Mouse (Mus musculus): Measurements from ENCODE around the gene Zfp26. TPM values are rescaled to one million over a fixed set of nuclear protein-coding genes. Genes with fewer than 3 reads are reported as not detected.

Zfp26 gene
- polyA plus RNA-seq, 1 experiment from 2014 or later: 16.5 TPM

- Histone ChIP-seq H3K27me3 (ENCODE audit: insufficient read depth, poor library complexity, severe bottlenecking) (no peaks in the 10 kb centered on the region), H3K36me3 (peaks cover 97% of the 10 kb centered on the region), H3K9me3 (peaks cover 10% of the 10 kb centered on the region), H3K4me1 (replicated peaks) (no peaks in the 10 kb centered on the region), H3K27ac (no peak overlapping the region), H3K4me3 (no peak overlapping the region)
- no peak for DNase-seq (ENCODE audit: low spot score)
- WGBS: 88% methylated on average over 4 of the region's 4 CpGs
These were observed 16.7 kb downstream of the Zfp26 start for GRCm38 (mm10) chr9:20443183-20443783.

DNA sequence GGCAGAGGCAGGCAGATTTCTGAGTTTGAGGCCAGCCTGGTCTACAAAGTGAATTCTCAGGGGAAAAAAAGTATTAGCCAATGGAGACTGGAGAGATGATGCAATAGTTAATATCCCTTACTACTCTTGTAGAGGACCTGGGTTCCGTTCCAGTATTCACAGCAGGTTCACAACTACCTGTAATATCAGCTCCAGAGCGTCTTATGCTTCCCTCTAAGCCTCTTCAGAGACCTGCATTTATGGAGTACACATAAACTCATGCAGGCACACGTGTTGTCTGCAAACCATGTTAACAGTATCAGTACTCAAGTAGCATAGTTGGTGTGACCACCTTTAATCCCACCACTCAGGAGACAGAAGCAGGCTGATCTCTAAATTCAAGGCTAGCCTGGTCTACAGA lies 30.0 kb downstream of the Zfp26 start:
- H3K4me1 ChIP-seq (replicated peaks): no peaks in the 10 kb centered on the region
- peaks cover 22% of the 10 kb centered on the region for H3K36me3 ChIP-seq
- no peak overlapping the region for H3K27ac ChIP-seq
- no peak overlapping the region for H3K4me3 ChIP-seq
- 84% methylated on average over 3 of the region's 3 CpGs for WGBS
- no peak for DNase-seq (ENCODE audit: low spot score)
- no peaks in the 10 kb centered on the region for H3K9me3 ChIP-seq
- no peaks in the 10 kb centered on the region for H3K27me3 ChIP-seq (ENCODE audit: insufficient read depth, poor library complexity, severe bottlenecking)

DNA sequence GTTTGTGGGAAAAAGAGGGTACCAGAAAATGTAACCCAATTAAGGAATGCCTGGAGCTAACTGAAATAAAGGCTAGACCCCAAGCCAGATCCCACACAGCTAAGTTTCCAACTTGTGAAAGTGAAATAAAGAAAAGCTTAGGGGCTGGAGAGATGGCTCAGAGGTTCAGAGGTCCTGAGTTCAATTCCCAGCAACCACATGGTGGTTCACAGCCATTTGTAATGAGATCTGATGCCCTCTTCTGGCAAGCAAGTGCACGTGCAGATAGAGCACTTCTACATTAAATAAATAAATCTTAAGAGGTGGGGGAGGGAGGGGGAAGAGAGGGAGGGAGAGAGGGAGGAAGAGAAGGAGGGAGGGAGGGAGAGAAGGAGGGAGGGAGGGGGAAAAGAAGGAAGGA lies 48.5 kb downstream of the Zfp26 start:
- Histone ChIP-seq H3K4me3 (no peak overlapping the region), H3K27ac (no peak overlapping the region), H3K36me3 (no peaks in the 10 kb centered on the region), H3K27me3 (ENCODE audit: insufficient read depth, poor library complexity, severe bottlenecking) (no peaks in the 10 kb centered on the region), H3K9me3 (no peaks in the 10 kb centered on the region; the same call in 1 of the 2 replicates), H3K4me1 (replicated peaks) (no peaks in the 10 kb centered on the region)
- 52% methylated on average over 1 of the region's 1 CpGs for WGBS
- DNase-seq (ENCODE audit: low spot score): no peak

DNA sequence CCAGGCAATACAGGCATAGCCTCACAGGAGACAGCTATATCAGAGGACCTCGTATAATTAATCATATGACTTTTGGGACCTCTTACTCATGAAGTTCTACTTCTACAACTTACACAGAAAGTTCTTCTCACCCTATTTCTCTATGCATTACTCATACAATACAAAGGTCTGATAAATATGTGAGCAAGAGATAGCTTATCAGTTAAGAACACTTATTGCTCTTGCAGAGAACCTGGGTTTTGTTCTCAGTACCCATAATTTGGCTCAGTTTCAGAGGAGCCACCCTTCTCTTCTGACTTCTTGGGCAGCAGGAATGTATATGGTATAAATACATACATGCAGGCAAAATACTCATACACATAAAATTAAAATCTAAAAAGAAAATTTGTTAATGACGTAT lies 50.6 kb downstream of the Zfp26 start:
- 89% methylated on average over 2 of the region's 2 CpGs for WGBS
- H3K27ac ChIP-seq: no peak overlapping the region
- H3K4me3 ChIP-seq: no peak overlapping the region
- H3K36me3 ChIP-seq: no peaks in the 10 kb centered on the region
- H3K27me3 ChIP-seq (ENCODE audit: insufficient read depth, poor library complexity, severe bottlenecking): no peaks in the 10 kb centered on the region
- H3K4me1 ChIP-seq (replicated peaks): no peaks in the 10 kb centered on the region
- peaks cover 3% of the 10 kb centered on the region; the same call in 1 of the 2 replicates for H3K9me3 ChIP-seq
- DNase-seq (ENCODE audit: low spot score): no peak

GRCm38 (mm10) chr9:20385343-20385703 lies 74.6 kb downstream of the Zfp26 start:
- no peaks in the 10 kb centered on the region for H3K27me3 ChIP-seq (ENCODE audit: insufficient read depth, poor library complexity, severe bottlenecking)
- peak overlapping the region; percentile 63 for H3K4me3 ChIP-seq
- H3K36me3 ChIP-seq: no peaks in the 10 kb centered on the region
- peaks cover 14% of the 10 kb centered on the region for H3K4me1 ChIP-seq (replicated peaks)
- peaks cover 23% of the 10 kb centered on the region; the same call in 1 of the 2 replicates for H3K9me3 ChIP-seq
- no peak for DNase-seq (ENCODE audit: low spot score)
- WGBS: 22% methylated on average over 16 of the region's 16 CpGs
- peak overlapping the region; percentile 86 for H3K27ac ChIP-seq

GRCm38 (mm10) chr9:20384532-20385342 lies 75.2 kb downstream of the Zfp26 start, which contains the start of gene Zfp560:
Gene Zfp560 (minus strand): TSS chr9:20385177.
- peak; percentile 94 for DNase-seq (ENCODE audit: low spot score)
- Histone ChIP-seq H3K9me3 (peaks cover 27% of the 10 kb centered on the region; the same call in 1 of the 2 replicates), H3K27ac (peak within 1 kb of the TSS; percentile 86), H3K36me3 (no peaks in the 10 kb centered on the region), H3K4me3 (peak within 1 kb of the TSS; percentile 63), H3K27me3 (ENCODE audit: insufficient read depth, poor library complexity, severe bottlenecking) (no peaks in the 10 kb centered on the region), H3K4me1 (replicated peaks) (peaks cover 14% of the 10 kb centered on the region)
- 2% methylated on average over 40 of the region's 40 CpGs for whole genome bisulfite sequencing

GRCm38 (mm10) chr9:20383659-20384058 lies 76.3 kb downstream of the Zfp26 start:
- Histone ChIP-seq H3K4me1 (replicated peaks) (peaks cover 14% of the 10 kb centered on the region), H3K4me3 (peak overlapping the region; percentile 63; the same call in 1 of the 2 replicates), H3K27ac (no peak overlapping the region), H3K9me3 (peaks cover 25% of the 10 kb centered on the region; the same call in 1 of the 2 replicates), H3K36me3 (no peaks in the 10 kb centered on the region), H3K27me3 (ENCODE audit: insufficient read depth, poor library complexity, severe bottlenecking) (no peaks in the 10 kb centered on the region)
- WGBS: 92% methylated on average over 7 of the region's 7 CpGs
- no peak for DNase-seq (ENCODE audit: low spot score)

Other genes starting within 250 kb of the Zfp26 start
- not detected in 2 replicates for gene Olfr871, start 248.0 kb downstream of the Zfp26 start, polyA plus RNA-seq (2016; fragmentation: Nextera tagmentation; extraction: Ambion mirVana)
- not detected in 2 replicates for gene Olfr872, start 223.0 kb downstream of the Zfp26 start, polyA plus RNA-seq (2016; fragmentation: Nextera tagmentation; extraction: Ambion mirVana)
- not detected in 2 replicates for gene Olfr39, start 177.8 kb downstream of the Zfp26 start, polyA plus RNA-seq (2016; fragmentation: Nextera tagmentation; extraction: Ambion mirVana)
- not detected in 2 replicates for gene Olfr873, start 161.6 kb downstream of the Zfp26 start, polyA plus RNA-seq (2016; fragmentation: Nextera tagmentation; extraction: Ambion mirVana)
- not detected in 2 replicates for gene Olfr18, start 124.1 kb downstream of the Zfp26 start, polyA plus RNA-seq (2016; fragmentation: Nextera tagmentation; extraction: Ambion mirVana)
- gene Zfp560, start 75.0 kb downstream of the Zfp26 start, polyA plus RNA-seq (2016; fragmentation: Nextera tagmentation; extraction: Ambion mirVana): 30.8 and 36.7 TPM in 2 replicates
- gene Zfp426, start 32.6 kb upstream of the Zfp26 start, polyA plus RNA-seq (2016; fragmentation: Nextera tagmentation; extraction: Ambion mirVana): 24.0 and 26.1 TPM in 2 replicates
- gene Zfp266, start 61.3 kb upstream of the Zfp26 start, polyA plus RNA-seq (2016; fragmentation: Nextera tagmentation; extraction: Ambion mirVana): 99.3 and 123 TPM in 2 replicates
- 17.8 and 20.0 TPM in 2 replicates for gene Zfp846, start 121.1 kb upstream of the Zfp26 start, polyA plus RNA-seq (2016; fragmentation: Nextera tagmentation; extraction: Ambion mirVana)
- 393 and 437 TPM in 2 replicates for gene Ubl5, start 182.7 kb upstream of the Zfp26 start, polyA plus RNA-seq (2016; fragmentation: Nextera tagmentation; extraction: Ambion mirVana)
- gene Fbxl12, start 184.6 kb upstream of the Zfp26 start, polyA plus RNA-seq (2016; fragmentation: Nextera tagmentation; extraction: Ambion mirVana): 21.5 and 21.9 TPM in 2 replicates
- gene Pin1, start 191.9 kb upstream of the Zfp26 start, polyA plus RNA-seq (2016; fragmentation: Nextera tagmentation; extraction: Ambion mirVana): 83.7 and 88.6 TPM in 2 replicates